Mouse (Mus musculus) right cerebral cortex, postnatal 36 days (tissue): Measurements from ENCODE around the gene Cpox.

ENCODE experiments used
- DNase-seq, 2 experiments: peaks; one replicate each; pipeline ENCODE4 v3.0.0; 2022; ENCODE audit warnings: low spot score in 2 of 2, mixed read lengths in 1 of 2

Gene Cpox

GRCm38 (mm10) chr16:58751314-58751713 is 81.2 kb downstream of the Cpox start:
- no peak for DNase-seq

DNA sequence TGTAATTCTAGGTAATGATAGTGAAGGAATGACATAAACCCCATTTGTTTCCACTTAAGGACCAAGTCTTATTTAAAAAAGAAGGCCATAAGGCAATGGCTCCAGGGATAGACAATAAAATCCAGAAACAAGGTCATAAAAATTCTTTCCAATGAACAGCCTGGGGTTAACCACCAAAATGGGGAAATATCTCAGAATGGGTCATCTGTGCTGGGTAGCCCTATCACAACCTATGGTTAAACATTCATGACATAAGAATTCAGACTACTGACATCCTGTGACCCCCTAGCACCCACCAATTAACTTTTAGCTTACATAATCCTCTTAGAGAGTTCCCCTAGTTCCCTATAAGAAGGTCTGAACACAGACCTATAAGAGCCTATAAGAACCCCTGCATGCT is 86.1 kb downstream of the Cpox start:
- no peak for DNase-seq

DNA sequence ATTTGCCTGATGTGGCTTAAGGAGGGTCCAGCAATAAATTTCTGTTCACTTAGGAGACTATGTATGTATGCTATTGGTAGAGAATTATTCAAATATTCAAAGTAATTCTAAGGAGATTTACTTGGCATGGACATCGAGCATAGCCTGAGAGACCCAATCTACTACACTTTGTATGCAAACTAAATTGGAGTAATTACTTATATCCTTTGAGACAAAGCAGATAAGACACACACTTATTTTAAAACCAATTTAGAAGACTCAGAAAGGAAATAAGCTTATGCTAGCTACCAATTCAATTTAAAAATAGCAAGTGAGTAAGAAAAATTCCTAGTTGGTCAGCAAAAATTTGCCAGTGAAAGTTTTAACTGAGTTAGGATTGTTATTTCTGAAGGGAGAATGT is 93.0 kb downstream of the Cpox start, which contains the start of gene Olfr172:
TSS of gene Olfr172 (minus strand) at position 101 of the 400 bp plus-strand sequence.
- no peak for DNase-seq
